Mouse (Mus musculus): ENCODE results near the gene Slc6a2. TPM values are rescaled to one million over a fixed set of nuclear protein-coding genes. Genes with fewer than 3 reads are reported as not detected.

Slc6a2 gene
- polyA plus RNA-seq, 1 experiment from 2014 or later: 0.16 TPM

GRCm38 (mm10) chr8:93048510-93049416 lies 88.9 kb downstream of the Slc6a2 start:
- DNase-seq (peak; percentile 44), ATAC-seq (ENCODE audit: insufficient read depth) (no peak)
- H3K4me1 ChIP-seq (ENCODE audit: insufficient read depth): no peaks in the 10 kb centered on the region; the same call in 1 of the 2 replicates
- H3K9ac ChIP-seq: no peak overlapping the region
- no peak overlapping the region for H3K27ac ChIP-seq (ENCODE audit: low read depth)
- no peak overlapping the region for H3K4me3 ChIP-seq (ENCODE audit: low read depth, low read length)
- no peaks in the 10 kb centered on the region for H3K9me3 ChIP-seq (ENCODE audit: low read depth, low read length)
- no peaks in the 10 kb centered on the region for H3K36me3 ChIP-seq (ENCODE audit: insufficient read depth)
- TF ChIP-seq CTCF (IDR thresholded peaks at IDR 0.05; ENCODE audit: low read depth): peak; percentile 47
- 40% methylated on average over 4 of the region's 4 CpGs for WGBS
- H3K4me2 ChIP-seq: no peak overlapping the region
- H3K27me3 ChIP-seq (ENCODE audit: insufficient read depth, low read length): no peaks in the 10 kb centered on the region

Small RNAs within 50 kb of the gene (microRNA-seq; reads per million reads assigned to microRNA genes)
- not detected for gene Gm22151 (ENCODE audit: borderline number of aligned reads)

Other genes starting within 250 kb of the Slc6a2 start
- 268 and 283 TPM in 2 replicates for gene Mmp2, start 132.8 kb upstream of the Slc6a2 start, polyA plus RNA-seq (2014; fragmentation: Nextera tagmentation; extraction: Ambion mirVana)
- gene Lpcat2, start 104.7 kb upstream of the Slc6a2 start, polyA plus RNA-seq (2014; fragmentation: Nextera tagmentation; extraction: Ambion mirVana): 7.8 and 8.0 TPM in 2 replicates
- gene Capns2, start 58.7 kb upstream of the Slc6a2 start, polyA plus RNA-seq (2014; fragmentation: Nextera tagmentation; extraction: Ambion mirVana): 0.26 and 1.2 TPM in 2 replicates
- not detected in 2 replicates for gene Ces1a, start 88.1 kb downstream of the Slc6a2 start, polyA plus RNA-seq (2014; fragmentation: Nextera tagmentation; extraction: Ambion mirVana)
- gene Ces1b, start 119.9 kb downstream of the Slc6a2 start, polyA plus RNA-seq (2014; fragmentation: Nextera tagmentation; extraction: Ambion mirVana): not detected in 2 replicates
- not detected in 2 replicates for gene Ces1c, start 171.2 kb downstream of the Slc6a2 start, polyA plus RNA-seq (2014; fragmentation: Nextera tagmentation; extraction: Ambion mirVana)
- 17.6 and 18.5 TPM in 2 replicates for gene Ces1d, start 237.8 kb downstream of the Slc6a2 start, polyA plus RNA-seq (2014; fragmentation: Nextera tagmentation; extraction: Ambion mirVana)

Measured in lung, embryonic 14.5 days (tissue).